Mouse (Mus musculus): Measurements from ENCODE around the gene Orai2. TPM values are rescaled to one million over a fixed set of nuclear protein-coding genes. Genes with fewer than 3 reads are reported as not detected.
"Not testable (repeated sequence)": the region's sequence is repeated elsewhere in the genome, so short reads cannot be mapped to it uniquely, and the experiment has no call there.

The Orai2 gene
- total RNA-seq (2014; fragmentation: Nextera tagmentation) (14.5 and 20.3 TPM in 2 replicates), total RNA-seq (2017) (10.1 and 23.9 TPM in 2 replicates)

GRCm38 (mm10) chr5:136170512-136171362 is at the start of gene Orai2:
Gene Orai2, minus strand, starts transcription at chr5:136170713.
- ATAC-seq (replicated peaks; ENCODE audit: low FRiP score, low TSS enrichment, poor library complexity, severe bottlenecking), result peak; percentile 67

- ATAC-seq (replicated peaks; ENCODE audit: low FRiP score, low TSS enrichment, poor library complexity, severe bottlenecking), result no peak
These were observed 48.1 kb upstream of the Orai2 start for GRCm38 (mm10) chr5:136218585-136218984.

GRCm38 (mm10) chr5:136217932-136218381 is 47.4 kb upstream of the Orai2 start:
- ATAC-seq (replicated peaks; ENCODE audit: low FRiP score, low TSS enrichment, poor library complexity, severe bottlenecking), result no peak

GRCm38 (mm10) chr5:136217004-136217665 is 46.6 kb upstream of the Orai2 start:
- ATAC-seq (replicated peaks; ENCODE audit: low FRiP score, low TSS enrichment, poor library complexity, severe bottlenecking), result no peak

GRCm38 (mm10) chr5:136215958-136216357 is 45.4 kb upstream of the Orai2 start:
- no peak for ATAC-seq (replicated peaks; ENCODE audit: low FRiP score, low TSS enrichment, poor library complexity, severe bottlenecking)

GRCm38 (mm10) chr5:136215211-136215610 is 44.7 kb upstream of the Orai2 start:
- no peak for ATAC-seq (replicated peaks; ENCODE audit: low FRiP score, low TSS enrichment, poor library complexity, severe bottlenecking)

- ATAC-seq (replicated peaks; ENCODE audit: low FRiP score, low TSS enrichment, poor library complexity, severe bottlenecking), result no peak
These were observed 43.2 kb upstream of the Orai2 start for GRCm38 (mm10) chr5:136213716-136214115.

GRCm38 (mm10) chr5:136212716-136213115 is 42.2 kb upstream of the Orai2 start:
- ATAC-seq (replicated peaks; ENCODE audit: low FRiP score, low TSS enrichment, poor library complexity, severe bottlenecking), result no peak

GRCm38 (mm10) chr5:136211341-136212102 is 41.0 kb upstream of the Orai2 start:
- not testable (repeated sequence) for ATAC-seq (replicated peaks; ENCODE audit: low FRiP score, low TSS enrichment, poor library complexity, severe bottlenecking)

- no peak for ATAC-seq (replicated peaks; ENCODE audit: low FRiP score, low TSS enrichment, poor library complexity, severe bottlenecking)
These were observed 40.0 kb upstream of the Orai2 start for GRCm38 (mm10) chr5:136210549-136210948.

- ATAC-seq (replicated peaks; ENCODE audit: low FRiP score, low TSS enrichment, poor library complexity, severe bottlenecking), result peak; percentile 50
These were observed 31.3 kb upstream of the Orai2 start for GRCm38 (mm10) chr5:136201832-136202231.

- no peak for ATAC-seq (replicated peaks; ENCODE audit: low FRiP score, low TSS enrichment, poor library complexity, severe bottlenecking)
These were observed 29.0 kb upstream of the Orai2 start for GRCm38 (mm10) chr5:136199526-136199925.

- ATAC-seq (replicated peaks; ENCODE audit: low FRiP score, low TSS enrichment, poor library complexity, severe bottlenecking), result peak; percentile 77
These were observed 28.2 kb upstream of the Orai2 start, which contains the start of gene Prkrip1 for GRCm38 (mm10) chr5:136198474-136199391. Gene Prkrip1, minus strand, starts transcription at chr5:136198963.

- no peak for ATAC-seq (replicated peaks; ENCODE audit: low FRiP score, low TSS enrichment, poor library complexity, severe bottlenecking)
These were observed 21.4 kb upstream of the Orai2 start for GRCm38 (mm10) chr5:136191870-136192269.

- ATAC-seq (replicated peaks; ENCODE audit: low FRiP score, low TSS enrichment, poor library complexity, severe bottlenecking), result peak; percentile 81
These were observed 16.2 kb upstream of the Orai2 start for GRCm38 (mm10) chr5:136186723-136187122.

- no peak for ATAC-seq (replicated peaks; ENCODE audit: low FRiP score, low TSS enrichment, poor library complexity, severe bottlenecking)
These were observed 13.3 kb upstream of the Orai2 start for GRCm38 (mm10) chr5:136183766-136184165.

- ATAC-seq (replicated peaks; ENCODE audit: low FRiP score, low TSS enrichment, poor library complexity, severe bottlenecking), result no peak
These were observed 12.3 kb upstream of the Orai2 start for GRCm38 (mm10) chr5:136182830-136183229.

GRCm38 (mm10) chr5:136182049-136182448 is 11.5 kb upstream of the Orai2 start:
- ATAC-seq (replicated peaks; ENCODE audit: low FRiP score, low TSS enrichment, poor library complexity, severe bottlenecking), result no peak

- no peak for ATAC-seq (replicated peaks; ENCODE audit: low FRiP score, low TSS enrichment, poor library complexity, severe bottlenecking)
These were observed 10.7 kb upstream of the Orai2 start for GRCm38 (mm10) chr5:136181197-136181596.

Data from megakaryocyte-erythroid progenitor cell, adult 5-6 weeks (primary cell).